Mouse (Mus musculus) kidney, adult 2 months (tissue): ENCODE results near the gene Pbx2. TPM values are rescaled to one million over a fixed set of nuclear protein-coding genes. Genes with fewer than 3 reads are reported as not detected.

Source experiments
- DNase-seq: peaks from one replicate; pipeline ENCODE4 v3.0.0; 2021
- H3K27ac ChIP-seq: fragments of 200-500 bp; 2 replicates; pipeline ENCODE4 v1.5.1; 2012; ENCODE audit warnings: low read depth, low read length, control low read depth, inconsistent platforms; ENCODE audit not compliant: insufficient read depth
- H3K27me3 ChIP-seq: fragments of 200-500 bp; replicated peaks from 2 replicates; pipeline ENCODE4 v1.6.1; 2012; ENCODE audit warnings: mild to moderate bottlenecking, moderate library complexity, low read length, inconsistent platforms; ENCODE audit not compliant: control insufficient read depth, insufficient read depth
- H3K36me3 ChIP-seq: fragments of 200-500 bp; 2 replicates; pipeline ENCODE4 v1.6.1; 2012; ENCODE audit warnings: mild to moderate bottlenecking, moderate library complexity, low read length, inconsistent platforms; ENCODE audit not compliant: control insufficient read depth, insufficient read depth
- H3K4me1 ChIP-seq: fragments of 200-500 bp; 2 replicates; pipeline ENCODE4 v1.6.1; 2011; ENCODE audit warnings: low read length; ENCODE audit not compliant: control insufficient read depth, insufficient read depth
- H3K4me3 ChIP-seq: fragments of 200-500 bp; 2 replicates; pipeline ENCODE4 v1.5.1; 2011; ENCODE audit warnings: mild to moderate bottlenecking, low read depth, low read length, control low read depth; ENCODE audit not compliant: insufficient read depth
- CTCF ChIP-seq: fragments of 200-500 bp; conservative IDR thresholded peaks from 2 replicates; pipeline ENCODE4 v1.5.1; 2011; ENCODE audit warnings: low read depth, mild to moderate bottlenecking, control low read depth, low read length, moderate library complexity, mixed read lengths; ENCODE audit not compliant: insufficient read depth, insufficient read length
- POLR2A ChIP-seq: fragments of 200-500 bp; IDR thresholded peaks from one replicate; pipeline ENCODE4 v1.6.1; 2011; ENCODE audit warnings: low read depth, low read length, control low read depth
- WGBS: fragments of 180-500 bp; shearing (Covaris S2); methylation state at CpG from one replicate; pipeline ENCODE4 v1.1.7; 2018; 5-methylcytosine and 5-hydroxymethylcytosine counted together
- polyA plus RNA-seq: library from polyadenylated mRNA; depleted of rRNA; stranded (reverse); fragments of >200 nt; gene quantifications from 2 replicates; pipeline ENCODE4 v1.2.3, GENCODE M21; 2012; rRNA removed

Pbx2 gene
- polyA plus RNA-seq, 1 experiment: 56.2 TPM

- TF ChIP-seq POLR2A: no peak
- peak; percentile 30 for TF ChIP-seq CTCF
- Histone ChIP-seq H3K4me3 (no peak overlapping the region), H3K4me1 (no peaks in the 10 kb centered on the region; the same call in 1 of the 2 replicates), H3K36me3 (no peaks in the 10 kb centered on the region), H3K27ac (peak overlapping the region; percentile 67; the same call in 1 of the 2 replicates), H3K27me3 (no peaks in the 10 kb centered on the region)
- 31% methylated on average over 11 of the region's 11 CpGs for WGBS
- peak; percentile 63 for DNase-seq
Observed at GRCm38 (mm10) chr17:34640778-34641601, 49.9 kb downstream of the Pbx2 start.

GRCm38 (mm10) chr17:34641945-34642344, 50.9 kb downstream of the Pbx2 start:
- no peak for TF ChIP-seq POLR2A
- TF ChIP-seq CTCF: no peak
- Histone ChIP-seq H3K36me3 (no peaks in the 10 kb centered on the region), H3K4me3 (no peak overlapping the region), H3K4me1 (peaks cover 3% of the 10 kb centered on the region; the same call in 1 of the 2 replicates), H3K27ac (no peak overlapping the region), H3K27me3 (no peaks in the 10 kb centered on the region)
- WGBS: 81% methylated on average over 3 of the region's 3 CpGs
- no peak for DNase-seq

DNA sequence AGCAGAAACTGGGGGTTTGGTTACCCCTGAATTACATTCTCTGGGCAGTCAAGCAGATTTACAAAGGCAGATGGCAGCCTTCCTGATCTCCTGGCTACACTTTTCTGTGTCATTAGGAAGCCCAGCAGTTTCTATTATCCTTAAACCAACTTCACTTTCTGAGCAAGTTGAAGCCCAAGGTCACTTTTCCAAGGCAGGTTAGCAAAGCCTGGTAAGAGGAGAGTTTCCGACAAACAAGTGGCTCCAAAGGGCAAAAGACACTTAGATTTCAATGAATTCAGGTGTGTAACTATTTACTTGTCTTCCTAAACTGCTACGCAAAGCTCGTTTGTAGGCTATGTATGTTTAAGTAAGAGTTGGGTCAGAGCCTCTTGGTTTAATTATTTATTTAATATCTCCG, 52.3 kb downstream of the Pbx2 start:
- TF ChIP-seq CTCF (no peak), POLR2A (no peak)
- H3K36me3 ChIP-seq: no peaks in the 10 kb centered on the region
- H3K4me3 ChIP-seq: no peak overlapping the region
- DNase-seq: peak; percentile 58
- H3K27ac ChIP-seq: 0 out of 2 replicates have a peak overlapping the region, but pooled peaks have one; percentile 8
- no peaks in the 10 kb centered on the region for H3K27me3 ChIP-seq
- peaks cover 3% of the 10 kb centered on the region; the same call in 1 of the 2 replicates for H3K4me1 ChIP-seq
- WGBS: 63% methylated on average over 4 of the region's 4 CpGs

DNA sequence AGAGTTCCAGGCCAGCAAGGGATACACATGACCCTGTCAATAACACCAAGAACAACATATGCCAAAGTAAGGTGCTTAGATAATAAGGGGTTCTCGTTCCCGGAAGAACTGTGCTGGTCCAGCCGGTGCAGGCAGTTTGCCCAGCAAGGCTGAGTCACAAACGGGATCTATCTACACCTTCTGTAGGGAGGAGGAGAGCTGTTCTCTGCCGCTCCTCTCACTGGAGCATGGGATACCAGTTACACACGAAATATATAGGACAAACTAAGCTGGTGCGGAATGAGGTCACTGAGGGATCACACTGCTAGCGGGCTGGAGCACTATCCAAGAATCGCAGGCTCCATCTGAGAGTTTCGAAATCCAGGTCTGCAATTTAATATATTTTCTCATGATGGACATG, 52.9 kb downstream of the Pbx2 start:
- Histone ChIP-seq H3K27me3 (no peaks in the 10 kb centered on the region), H3K27ac (no peak overlapping the region), H3K4me3 (no peak overlapping the region), H3K36me3 (no peaks in the 10 kb centered on the region), H3K4me1 (peaks cover 3% of the 10 kb centered on the region; the same call in 1 of the 2 replicates)
- 74% methylated on average over 10 of the region's 10 CpGs for WGBS
- no peak for DNase-seq
- TF ChIP-seq POLR2A: no peak
- TF ChIP-seq CTCF: no peak

GRCm38 (mm10) chr17:34644608-34645007, 53.5 kb downstream of the Pbx2 start, which contains the start of gene Fkbpl:
TSS of gene Fkbpl (plus strand) at chr17:34644764.
- peak; percentile 99 for DNase-seq
- WGBS: under 1% methylated on average over 16 of the region's 16 CpGs
- peak within 1 kb of the TSS; percentile 79 for H3K4me3 ChIP-seq
- peaks cover 3% of the 10 kb centered on the region; the same call in 1 of the 2 replicates for H3K4me1 ChIP-seq
- H3K27me3 ChIP-seq: no peaks in the 10 kb centered on the region
- peak within 1 kb of the TSS; percentile 66 for H3K27ac ChIP-seq
- H3K36me3 ChIP-seq: no peaks in the 10 kb centered on the region
- TF ChIP-seq POLR2A (no peak), CTCF (no peak)

GRCm38 (mm10) chr17:34645256-34645829, 54.3 kb downstream of the Pbx2 start:
- H3K36me3 ChIP-seq: no peaks in the 10 kb centered on the region
- peak overlapping the region; percentile 79 for H3K4me3 ChIP-seq
- DNase-seq: no peak
- no peak overlapping the region for H3K27ac ChIP-seq
- 36% methylated on average over 10 of the region's 10 CpGs for WGBS
- no peak for TF ChIP-seq CTCF
- TF ChIP-seq POLR2A: no peak
- peaks cover 3% of the 10 kb centered on the region; the same call in 1 of the 2 replicates for H3K4me1 ChIP-seq
- H3K27me3 ChIP-seq: no peaks in the 10 kb centered on the region

- DNase-seq: no peak
- H3K36me3 ChIP-seq: no peaks in the 10 kb centered on the region
- WGBS: 78% methylated on average over 30 of the region's 30 CpGs
- no peak overlapping the region for H3K27ac ChIP-seq
- H3K27me3 ChIP-seq: no peaks in the 10 kb centered on the region
- peaks cover 3% of the 10 kb centered on the region; the same call in 1 of the 2 replicates for H3K4me1 ChIP-seq
- no peak overlapping the region for H3K4me3 ChIP-seq
- TF ChIP-seq CTCF: no peak
- TF ChIP-seq POLR2A: no peak
Observed at GRCm38 (mm10) chr17:34645831-34646511, 54.9 kb downstream of the Pbx2 start.

Other genes with a start within 250 kb of the Pbx2 start
- 0.03 and 0.11 TPM in 2 replicates for gene Btnl2, start 236.4 kb upstream of the Pbx2 start, polyA plus RNA-seq
- not detected in 2 replicates for gene Btnl1, start 214.1 kb upstream of the Pbx2 start, polyA plus RNA-seq
- 0.22 and 1.3 TPM in 2 replicates for gene BC051142, start 192.4 kb upstream of the Pbx2 start, polyA plus RNA-seq
- not detected in 2 replicates for gene Btnl4, start 113.9 kb upstream of the Pbx2 start, polyA plus RNA-seq
- gene Btnl6, start 73.9 kb upstream of the Pbx2 start, polyA plus RNA-seq: not detected in 2 replicates
- gene Notch4, start 27.0 kb upstream of the Pbx2 start, polyA plus RNA-seq: 14.4 and 18.4 TPM in 2 replicates
- gene Gpsm3, start 1.5 kb upstream of the Pbx2 start, polyA plus RNA-seq: 10.3 and 12.8 TPM in 2 replicates
- 2.1 TPM in 2 replicates for gene Ager, start 6.6 kb downstream of the Pbx2 start, polyA plus RNA-seq
- 208 and 256 TPM in 2 replicates for gene Rnf5, start 12.4 kb downstream of the Pbx2 start, polyA plus RNA-seq
- 245 and 294 TPM in 2 replicates for gene Agpat1, start 13.0 kb downstream of the Pbx2 start, polyA plus RNA-seq
- gene Egfl8, start 24.7 kb downstream of the Pbx2 start, polyA plus RNA-seq: 5.1 and 5.3 TPM in 2 replicates
- gene Ppt2, start 37.2 kb downstream of the Pbx2 start, polyA plus RNA-seq: 118 and 123 TPM in 2 replicates
- 2.7 and 3.2 TPM in 2 replicates for gene Prrt1, start 38.3 kb downstream of the Pbx2 start, polyA plus RNA-seq
- 5.5 and 5.8 TPM in 2 replicates for gene Fkbpl, start 53.5 kb downstream of the Pbx2 start, polyA plus RNA-seq
- gene Atf6b, start 55.9 kb downstream of the Pbx2 start, polyA plus RNA-seq: 52.5 and 65.5 TPM in 2 replicates
- gene Tnxb, start 79.3 kb downstream of the Pbx2 start, polyA plus RNA-seq: 5.5 and 8.5 TPM in 2 replicates
- gene C4b, start 152.6 kb downstream of the Pbx2 start, polyA plus RNA-seq: 4.7 and 6.8 TPM in 2 replicates
- gene Cyp21a1, start 213.3 kb downstream of the Pbx2 start, polyA plus RNA-seq: 0.23 and 29.2 TPM in 2 replicates
- 35.7 and 36.7 TPM in 2 replicates for gene Stk19, start 245.7 kb downstream of the Pbx2 start, polyA plus RNA-seq
- gene Dxo, start 245.8 kb downstream of the Pbx2 start, polyA plus RNA-seq: 52.6 and 59.2 TPM in 2 replicates